Mouse (Mus musculus) c-Kit-positive CD71-positive TER-119-positive erythroid progenitor cells, embryonic 14.5 days (primary cell): ENCODE results near the gene Tanc2.

Experiments used
- DNase-seq: peaks from one replicate; pipeline ENCODE4 v3.0.0-alpha.2; 2013; ENCODE audit warnings: low spot score

Gene Tanc2

DNA sequence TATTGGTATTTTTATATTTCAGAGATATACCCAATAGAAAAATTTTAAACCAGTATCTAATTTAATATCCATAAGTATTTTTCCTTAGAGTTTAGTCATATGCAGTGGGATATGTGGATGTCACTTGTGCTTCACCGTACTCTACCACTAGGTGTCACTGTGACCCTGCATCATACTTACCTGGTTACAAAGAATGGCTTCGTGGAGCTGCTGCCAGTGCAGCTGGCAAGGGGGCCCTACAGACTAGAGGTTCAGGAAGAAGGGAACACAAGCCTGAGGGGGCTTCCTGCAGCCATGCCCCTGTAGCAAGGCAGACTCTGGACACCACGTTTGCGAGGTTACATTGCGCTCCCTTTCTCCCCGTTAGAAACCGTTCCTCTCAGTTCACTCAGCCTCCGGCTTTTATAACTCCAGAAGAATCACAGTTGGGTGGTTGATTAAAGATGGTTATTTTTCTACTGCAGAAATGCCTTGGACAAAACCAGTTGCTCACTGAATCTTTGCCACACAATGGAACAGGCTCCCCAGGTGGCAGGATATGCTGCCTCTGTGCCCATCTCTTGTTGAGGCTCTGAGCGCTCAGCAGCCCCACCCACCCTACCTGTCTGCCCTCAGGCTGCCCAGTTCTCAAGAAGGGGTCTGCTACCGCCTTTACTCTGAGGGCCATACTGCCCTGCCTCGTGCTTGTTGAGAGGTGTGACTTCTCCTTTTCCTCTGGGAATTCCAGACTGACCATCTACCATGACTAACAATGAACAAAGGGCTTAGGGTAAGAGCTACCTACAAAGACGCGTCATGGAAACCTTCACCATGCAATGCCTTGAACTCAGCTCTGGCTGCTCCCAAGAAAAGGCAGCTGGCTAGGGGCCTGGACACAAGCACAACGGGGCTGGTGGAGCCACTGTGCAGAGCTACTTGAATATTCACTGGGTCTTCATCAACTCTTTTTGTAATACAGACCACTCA, 337.6 kb downstream of the Tanc2 start:
- peak; percentile 70 for DNase-seq

DNA sequence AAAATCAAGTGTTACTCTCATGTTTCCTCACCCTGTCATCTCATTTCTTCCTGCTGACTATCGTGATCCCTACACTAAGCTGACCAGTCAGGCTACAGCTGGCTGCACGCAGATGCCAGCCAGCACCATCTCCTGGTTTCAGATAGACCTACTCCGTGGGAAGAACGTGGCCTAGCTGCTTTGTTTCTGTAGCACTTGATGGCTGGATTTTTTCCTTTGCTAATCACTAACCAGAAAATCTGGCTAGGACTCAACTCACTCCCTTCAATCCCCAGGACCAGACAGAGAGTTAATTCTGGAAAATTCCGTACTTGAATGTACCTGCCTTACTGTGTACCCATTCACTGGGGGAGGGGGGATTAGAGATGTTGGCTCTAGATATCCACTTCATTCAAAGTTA, 338.4 kb downstream of the Tanc2 start:
- DNase-seq = no peak

DNA sequence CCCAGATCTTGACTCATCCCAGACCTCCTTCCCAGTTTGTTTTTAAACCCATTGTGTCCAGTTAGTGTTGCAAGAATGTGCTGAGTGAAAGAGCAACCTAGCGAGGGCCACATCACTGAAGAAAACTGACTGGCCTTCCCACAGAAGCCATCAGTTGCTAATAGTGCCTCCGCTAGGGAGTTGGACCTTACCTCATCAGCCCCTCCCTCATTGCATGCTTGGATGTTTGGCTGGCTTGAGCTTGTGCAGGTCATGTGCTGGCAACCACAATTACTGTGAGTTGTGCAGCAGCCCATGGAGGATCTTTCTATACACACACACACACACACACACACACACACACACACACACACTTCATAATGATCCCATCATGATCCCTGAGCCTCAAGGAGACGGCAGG, 341.6 kb downstream of the Tanc2 start:
- no peak for DNase-seq

DNA sequence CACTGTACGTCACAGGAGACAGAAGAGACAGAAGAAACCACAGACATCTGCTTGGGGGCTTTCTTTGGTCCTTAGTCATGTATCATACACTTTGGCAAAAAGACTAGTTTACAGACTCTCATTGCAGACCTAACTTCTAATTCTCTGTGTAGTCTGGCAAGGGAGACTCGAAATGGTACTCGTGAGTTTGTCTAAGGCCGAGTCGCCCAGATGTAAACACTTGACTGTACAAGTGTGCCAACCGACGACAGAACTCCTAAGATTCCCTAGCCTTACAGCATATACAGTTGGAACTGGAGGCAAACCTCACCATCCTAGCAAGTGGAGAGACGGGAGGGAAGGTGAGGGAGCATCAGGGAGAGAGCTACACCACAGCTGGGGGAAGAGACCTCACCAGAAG, 344.0 kb downstream of the Tanc2 start:
- DNase-seq = no peak

DNA sequence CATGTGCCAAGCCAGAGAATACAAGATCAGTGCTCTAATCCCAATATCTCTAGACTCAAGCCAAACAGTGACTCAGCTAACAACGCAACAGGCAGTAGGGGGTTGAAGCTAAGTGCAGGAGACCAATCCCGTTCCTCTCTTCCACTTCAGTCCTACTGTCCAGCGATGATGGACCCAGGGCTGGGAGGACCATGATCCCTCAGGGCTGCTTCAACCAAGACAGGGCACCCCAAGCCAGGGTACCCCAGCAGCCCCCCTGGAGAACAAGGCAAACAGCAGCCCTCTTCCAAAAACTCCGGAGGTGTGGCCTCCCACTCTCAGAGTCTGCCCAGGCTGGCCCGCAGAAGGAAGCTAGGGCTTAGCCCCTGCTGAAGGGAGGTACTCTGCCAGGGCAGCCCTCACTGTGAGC, 344.5 kb downstream of the Tanc2 start:
- DNase-seq = no peak

DNA sequence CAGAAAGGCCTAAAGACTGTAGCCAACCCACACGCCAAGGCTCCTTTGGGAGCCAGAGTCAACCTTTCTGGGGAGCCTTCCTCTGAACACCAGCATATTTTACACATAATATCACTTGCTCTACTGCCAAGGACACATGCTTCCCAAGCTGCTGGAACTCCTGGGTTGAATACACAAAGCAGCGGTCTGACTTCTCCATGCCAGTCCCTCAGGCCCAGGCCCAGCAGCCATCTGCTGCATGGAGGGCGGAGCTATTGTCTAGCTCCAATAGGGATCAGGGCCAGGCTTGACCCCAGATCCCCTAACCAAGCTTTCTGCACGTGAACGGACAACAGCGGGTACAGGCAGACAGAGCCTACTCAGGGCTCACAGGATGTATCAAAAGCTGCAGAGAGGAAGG, 345.0 kb downstream of the Tanc2 start:
- DNase-seq = no peak

DNA sequence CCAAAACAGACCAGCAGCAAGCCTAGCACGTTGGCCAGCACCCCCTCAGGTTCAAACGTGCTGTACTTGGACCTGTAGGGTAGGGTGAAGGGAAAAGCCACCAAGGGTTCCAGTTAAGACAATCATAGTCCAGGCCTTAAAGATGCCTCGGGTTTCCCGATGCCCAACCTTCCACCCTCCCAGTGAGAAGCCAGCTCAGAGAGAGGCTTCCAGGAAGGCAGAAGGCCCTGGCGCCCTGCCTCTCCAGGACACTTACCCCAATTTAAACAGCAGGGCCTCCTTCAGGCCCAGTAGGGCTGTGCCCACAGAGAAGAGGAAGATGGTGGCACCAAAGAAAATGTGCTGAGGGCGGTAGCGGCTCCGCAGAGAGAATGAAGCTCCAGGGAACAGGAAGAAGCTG, 345.7 kb downstream of the Tanc2 start:
- no peak for DNase-seq

DNA sequence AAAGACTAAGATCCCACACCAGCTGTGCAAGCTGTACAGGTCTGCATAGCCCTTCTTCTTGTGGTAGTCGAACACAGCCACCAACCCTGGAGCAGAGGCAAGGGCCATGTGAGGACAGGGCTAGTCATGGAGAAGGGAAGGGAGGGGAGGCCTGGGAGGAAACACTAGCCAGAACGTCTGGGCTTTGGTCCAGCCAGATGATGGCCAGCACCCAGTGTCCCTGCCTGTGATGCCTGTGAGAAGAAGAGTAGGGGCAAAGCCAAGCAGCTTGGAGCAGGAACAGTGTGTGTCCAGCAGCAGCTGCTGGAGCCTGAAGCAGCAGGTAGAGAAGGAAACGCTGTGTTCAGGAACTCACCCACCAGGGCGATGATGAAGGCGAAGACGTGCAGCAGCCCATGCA, 346.4 kb downstream of the Tanc2 start:
- DNase-seq = no peak

DNA sequence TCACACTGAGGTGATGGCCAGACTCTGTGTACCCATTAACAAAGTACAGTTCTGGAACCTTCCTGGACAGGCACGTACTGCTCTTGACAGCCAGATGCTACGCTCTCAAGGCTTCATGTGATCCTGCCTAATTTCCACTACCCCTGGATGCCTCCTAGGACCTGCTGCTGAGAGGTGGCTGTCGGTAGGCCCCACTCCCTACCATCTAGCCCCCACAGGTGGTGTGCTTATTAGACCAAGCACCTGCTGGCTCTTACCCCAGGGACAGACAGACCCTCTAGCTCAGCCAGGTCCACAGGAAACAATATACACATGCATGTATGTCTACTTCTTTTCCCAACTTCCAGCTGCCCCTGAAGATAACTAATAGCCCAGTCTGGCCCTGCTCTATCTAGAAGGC, 347.2 kb downstream of the Tanc2 start:
- no peak for DNase-seq

DNA sequence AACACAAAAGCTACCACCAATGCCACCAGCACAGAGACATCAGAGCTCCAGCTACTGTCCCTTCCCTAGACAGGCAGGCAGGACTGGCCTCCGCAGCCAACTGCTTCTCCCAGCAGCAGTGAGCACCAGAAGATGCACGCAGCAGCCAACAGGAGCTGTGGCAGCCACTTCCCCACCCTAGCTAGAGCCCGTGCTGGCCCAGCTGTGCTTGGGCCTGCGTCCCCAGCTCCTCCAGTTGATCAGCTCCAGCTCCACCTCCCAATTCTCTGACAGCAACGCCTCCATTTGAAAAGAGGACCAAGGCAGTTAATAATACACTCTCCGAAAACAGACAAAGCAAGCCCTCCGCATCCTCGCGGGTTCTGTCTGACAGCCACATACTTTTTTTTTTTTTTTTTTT, 349.0 kb downstream of the Tanc2 start:
- no peak for DNase-seq

DNA sequence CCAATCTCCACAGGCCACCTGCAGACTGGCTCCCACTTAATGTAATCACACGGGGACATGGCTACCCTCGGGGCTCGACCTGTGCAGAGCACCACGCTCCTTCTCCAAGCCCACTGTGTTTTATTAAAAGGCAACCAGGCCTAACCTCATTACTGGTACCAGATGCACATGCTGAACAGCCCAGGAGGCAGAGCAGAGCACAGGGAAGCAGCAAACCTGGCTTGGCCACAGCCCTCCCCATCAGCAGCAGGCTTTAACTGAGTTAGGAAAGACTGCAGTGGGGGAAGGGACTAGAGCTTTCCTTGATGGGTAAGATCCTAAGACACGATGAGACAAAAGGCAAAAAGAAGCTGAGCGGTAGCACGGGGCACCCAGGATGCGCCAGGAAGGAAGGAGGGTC, 352.2 kb downstream of the Tanc2 start:
- no peak for DNase-seq

DNA sequence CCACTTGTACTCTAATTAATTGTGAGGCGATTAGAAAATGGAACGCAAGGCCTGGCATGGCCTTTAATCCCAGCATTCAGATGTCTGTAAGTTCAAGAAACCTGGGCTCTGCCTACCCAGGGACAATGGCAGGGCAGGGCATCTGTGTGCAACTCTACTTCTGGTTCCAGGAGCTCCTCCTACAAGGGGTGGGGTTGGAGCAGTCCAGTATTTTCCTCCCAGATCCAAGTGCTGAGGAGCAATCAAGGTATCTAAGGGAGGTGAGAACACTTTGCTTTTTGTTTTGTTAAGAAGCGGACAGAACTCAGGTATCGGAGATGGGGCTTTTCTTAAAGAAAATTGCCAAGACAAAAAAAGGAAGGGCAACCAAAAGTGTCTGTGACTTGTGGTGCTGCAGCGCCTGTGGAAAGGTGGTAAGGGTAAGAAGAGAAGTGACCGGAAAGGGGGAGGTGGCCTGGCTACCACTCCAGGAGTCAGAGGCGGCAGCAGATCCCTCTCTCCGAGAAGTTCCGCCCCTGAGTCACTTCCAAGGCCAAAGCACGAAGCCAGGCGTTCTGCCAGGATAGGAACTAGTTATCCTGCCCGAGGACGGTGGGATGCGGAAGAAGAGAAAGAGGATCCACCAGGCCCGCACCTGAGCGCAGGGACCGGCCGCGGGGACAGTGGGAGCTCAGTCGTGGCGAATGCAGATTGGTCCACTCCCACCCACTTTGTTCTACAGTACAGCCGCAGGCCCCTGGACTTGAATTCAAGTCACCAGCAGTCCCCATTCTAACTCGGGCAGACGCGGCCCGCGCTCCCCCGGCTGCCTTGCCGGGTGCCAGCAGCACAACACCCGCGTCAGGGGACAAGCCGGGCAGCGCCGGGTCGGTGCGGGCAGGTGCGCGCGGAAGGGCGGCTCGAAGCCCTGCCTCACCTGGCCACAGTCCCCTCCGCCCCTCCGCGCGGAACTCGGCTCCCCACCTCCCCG, 353.6 kb downstream of the Tanc2 start:
- DNase-seq = no peak

DNA sequence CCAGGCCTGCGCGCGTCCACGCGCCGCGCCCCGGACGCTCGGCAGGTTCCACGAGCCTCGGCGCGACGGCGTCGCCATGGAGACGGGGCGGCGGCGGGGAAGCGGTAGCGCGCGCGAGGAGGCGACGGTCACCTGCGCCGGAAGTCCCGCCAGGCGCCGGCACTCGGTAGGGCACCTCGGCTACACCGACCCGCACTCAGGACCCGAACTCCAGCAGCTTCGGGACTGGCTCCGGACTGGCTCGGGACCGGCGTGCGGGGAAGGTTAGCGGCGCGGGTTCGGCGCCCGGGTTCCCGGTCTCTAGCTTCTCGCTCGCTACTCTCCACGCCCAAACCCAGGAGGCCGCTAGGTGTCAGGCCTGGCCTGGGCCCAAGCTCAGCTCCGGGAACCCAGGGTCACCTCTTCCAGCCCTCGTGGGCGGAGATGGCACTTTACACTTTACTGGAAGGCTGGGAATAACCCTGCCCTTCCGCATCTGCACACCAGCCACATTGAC, 354.4 kb downstream of the Tanc2 start:
- no peak for DNase-seq

DNA sequence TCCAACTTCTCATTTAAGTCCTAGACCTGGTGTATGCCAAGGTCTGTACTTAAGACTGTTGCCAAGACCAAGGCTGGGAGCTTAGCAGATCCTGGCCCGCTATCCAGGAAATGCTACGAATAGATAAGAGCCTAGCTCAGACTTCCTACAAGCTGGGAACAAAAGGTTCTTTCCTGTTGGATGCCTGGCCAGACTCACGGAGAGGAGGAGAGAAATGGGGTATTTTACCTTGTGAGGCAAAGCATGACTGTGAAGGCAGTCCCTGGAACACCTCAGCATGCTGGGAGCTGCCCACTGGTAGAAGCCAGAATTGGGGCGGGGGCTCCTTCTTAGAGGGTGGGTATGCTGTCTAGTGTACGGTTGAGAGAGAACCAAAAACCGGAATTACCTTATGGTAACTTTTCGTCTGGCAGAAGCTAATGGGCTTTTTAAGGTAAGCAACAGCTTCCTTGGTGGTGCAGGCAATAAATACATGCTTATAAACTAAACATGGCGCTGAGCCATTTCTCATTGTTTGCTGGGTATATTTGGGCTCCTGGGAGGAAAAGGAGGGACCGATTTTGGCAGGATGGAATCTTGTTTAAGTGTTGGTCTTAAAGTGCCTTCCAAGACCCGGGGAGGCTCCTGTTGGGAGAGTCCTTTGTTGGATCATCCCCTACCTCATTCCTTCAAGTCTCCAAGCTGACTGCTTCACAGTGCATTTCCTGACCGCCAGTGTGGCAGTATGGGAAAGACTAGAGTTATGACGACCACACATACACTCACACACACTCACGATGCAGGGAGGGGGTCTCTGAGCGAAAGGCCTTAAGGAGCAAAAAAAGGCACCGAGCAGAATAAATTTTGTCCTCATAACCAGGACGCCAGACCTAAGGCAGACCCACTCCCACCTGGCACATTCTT, 355.2 kb downstream of the Tanc2 start:
- no peak for DNase-seq

DNA sequence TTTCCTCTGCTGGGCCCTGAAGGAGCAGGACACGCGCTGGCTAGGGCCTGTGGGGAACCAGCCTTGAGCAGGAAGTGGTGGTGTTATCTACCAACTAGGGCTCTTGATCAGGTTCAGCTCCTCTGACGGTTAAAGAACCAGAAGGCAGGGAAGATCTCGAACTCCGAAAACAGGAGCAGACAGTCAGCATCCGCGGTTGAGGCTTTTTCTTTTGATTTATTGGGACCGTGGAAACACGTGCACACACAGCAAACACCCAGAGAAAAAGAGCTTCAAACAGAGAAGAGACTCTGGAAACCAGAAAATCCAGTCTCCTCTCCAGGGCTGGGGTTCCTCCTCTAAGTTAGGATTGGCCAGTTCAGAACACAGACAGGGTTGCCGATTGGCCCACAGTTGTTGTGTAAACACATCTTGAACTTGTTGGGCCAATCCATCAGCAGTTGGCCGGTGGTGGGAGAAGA, 356.9 kb downstream of the Tanc2 start:
- DNase-seq = no peak

DNA sequence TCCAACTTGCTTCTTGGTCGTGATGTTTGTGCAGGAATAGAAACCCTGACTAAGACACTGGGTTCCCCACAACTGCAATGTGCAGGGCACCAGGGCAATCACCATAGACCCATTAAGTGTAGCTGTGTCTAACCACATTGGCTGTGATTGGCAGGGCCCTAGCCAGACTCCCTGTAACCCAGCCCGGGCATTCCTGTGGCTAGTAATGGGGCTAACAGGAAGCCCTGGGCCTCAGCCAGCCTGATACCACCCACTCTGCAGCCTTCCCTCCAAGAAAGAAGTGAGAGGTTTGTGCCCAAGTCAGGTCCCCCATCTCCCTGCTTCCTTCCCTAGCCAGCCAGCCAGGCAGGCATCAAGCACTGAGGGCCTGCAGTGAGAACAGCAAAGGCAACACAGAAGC, 358.5 kb downstream of the Tanc2 start:
- no peak for DNase-seq

DNA sequence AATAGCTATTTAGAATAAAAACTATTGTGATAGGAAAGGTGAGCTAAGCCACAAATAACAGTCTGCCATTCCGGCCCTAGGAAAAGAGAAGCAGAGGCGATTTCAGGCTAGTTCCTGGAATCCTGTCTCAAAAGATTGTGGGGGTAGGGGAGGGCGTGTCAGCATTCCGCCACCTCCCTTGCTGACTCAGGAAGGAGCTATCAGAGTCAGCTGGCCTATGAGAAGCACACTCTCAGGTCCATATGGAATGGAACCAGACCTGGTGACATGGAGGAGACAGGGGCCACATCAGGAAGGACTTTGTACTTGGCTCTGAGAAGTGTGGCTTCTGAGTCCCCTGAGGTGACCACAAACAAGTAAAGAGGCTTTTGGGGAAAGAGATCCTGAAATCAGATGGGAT, 360.7 kb downstream of the Tanc2 start:
- no peak for DNase-seq

DNA sequence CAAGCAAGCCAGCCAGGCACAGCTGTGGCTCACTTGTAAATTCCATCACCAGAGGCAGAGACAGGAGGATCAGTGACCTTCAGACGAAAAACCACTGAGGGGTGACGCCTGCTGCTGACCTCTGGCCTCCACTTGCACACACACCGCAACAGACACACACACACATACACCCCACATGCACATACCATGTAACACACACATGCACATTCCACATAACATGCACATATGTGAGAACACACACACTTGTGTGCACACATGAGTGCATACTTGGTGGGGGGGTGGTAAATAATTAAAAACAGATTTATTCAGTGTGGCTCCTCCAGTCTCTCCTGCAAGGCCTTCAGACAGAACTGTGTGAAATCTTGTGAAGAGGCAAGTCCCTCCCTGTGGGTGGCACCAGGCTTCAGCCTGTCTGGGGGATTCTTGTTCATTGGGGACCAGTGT, 361.8 kb downstream of the Tanc2 start:
- no peak for DNase-seq

DNA sequence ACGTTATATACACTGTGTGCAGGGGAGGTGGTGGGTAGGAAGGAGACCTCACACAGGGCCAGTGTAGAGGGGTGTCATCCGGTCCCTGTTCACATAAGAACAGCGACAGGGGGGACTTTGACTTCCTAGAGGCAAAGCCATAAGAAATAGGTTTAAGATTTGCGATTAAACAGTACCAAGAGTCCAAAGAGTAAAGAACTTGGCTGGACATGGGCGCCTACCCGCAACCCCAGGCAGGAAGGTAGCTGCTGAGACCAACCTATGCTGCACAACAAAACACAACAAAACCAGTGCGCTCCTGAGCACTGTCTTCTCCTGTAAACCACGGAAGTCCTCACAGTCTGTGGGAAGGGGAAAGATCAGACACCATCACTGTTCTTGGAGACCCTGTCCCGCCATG, 362.3 kb downstream of the Tanc2 start:
- no peak for DNase-seq

DNA sequence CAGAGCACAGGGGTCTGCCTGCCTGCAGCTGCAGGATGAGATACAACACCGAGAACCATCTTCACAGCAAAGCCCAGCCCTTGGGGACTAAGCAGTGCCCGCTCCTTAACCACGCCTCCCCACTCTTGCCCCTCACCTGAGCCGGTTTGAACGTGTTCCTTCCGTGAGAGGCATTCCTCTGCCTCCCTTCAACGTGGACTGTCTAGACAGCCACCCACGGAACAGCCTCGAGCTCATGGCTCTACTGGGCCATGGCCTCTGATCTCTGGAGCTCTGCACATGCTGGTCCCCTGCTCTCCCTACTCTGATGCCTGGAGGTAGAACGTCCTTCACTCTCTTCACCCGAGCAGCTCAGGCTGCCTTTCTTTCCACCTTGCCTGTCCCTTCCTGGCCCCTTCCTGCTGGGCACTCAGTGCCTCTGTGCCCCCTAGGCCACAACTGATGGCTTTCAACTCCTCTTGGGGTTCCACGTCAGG, 363.2 kb downstream of the Tanc2 start, which contains the start of gene Cyb561:
Gene Cyb561, minus strand, starts transcription at position 426 of the 476 bp plus-strand sequence.
- DNase-seq = no peak

DNA sequence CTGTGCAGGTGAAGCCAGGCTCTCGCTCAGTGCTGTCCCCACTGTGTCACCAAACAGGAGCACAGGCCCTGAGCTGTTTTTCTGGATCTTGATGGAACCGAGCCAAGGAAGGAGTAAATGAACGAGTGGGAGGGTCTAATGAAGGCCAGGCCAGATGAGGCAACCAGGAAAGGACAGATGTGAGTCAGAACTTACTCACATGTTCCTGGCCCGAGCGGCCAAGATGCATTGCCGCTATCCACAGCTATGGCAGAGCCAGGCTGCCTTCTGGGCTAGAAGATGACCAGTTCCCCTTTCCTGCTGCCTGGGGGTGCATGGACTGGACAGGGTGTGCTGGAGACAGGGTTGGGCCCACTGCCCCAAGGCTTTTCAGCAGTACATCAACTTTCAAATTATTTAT, 363.6 kb downstream of the Tanc2 start:
- DNase-seq = no peak
